Mouse (Mus musculus) limb, embryonic 10.5 days (tissue): Measurements from ENCODE around the gene Pcyt1a. TPM values are rescaled to one million over a fixed set of nuclear protein-coding genes. Genes with fewer than 3 reads are reported as not detected.

Experiments
- DNase-seq: peaks from one replicate; pipeline ENCODE4 v3.0.0-alpha.2; 2017; ENCODE audit warnings: low spot score
- H3K27ac ChIP-seq: fragments of 300-500 bp; sonication (generic); 2 replicates; pipeline ENCODE4 v1.5.1; 2016; ENCODE audit warnings: mild to moderate bottlenecking
- H3K27me3 ChIP-seq: fragments of 300-500 bp; sonication (generic); 2 replicates; pipeline ENCODE4 v1.6.1; 2016; ENCODE audit warnings: low read depth, mild to moderate bottlenecking; ENCODE audit not compliant: poor library complexity, severe bottlenecking
- H3K36me3 ChIP-seq: fragments of 300-500 bp; sonication (generic); 2 replicates; pipeline ENCODE4 v1.6.1; 2016; ENCODE audit warnings: mild to moderate bottlenecking, moderate library complexity
- H3K4me1 ChIP-seq: fragments of 300-500 bp; sonication (generic); 2 replicates; pipeline ENCODE4 v1.6.1; 2016
- H3K4me3 ChIP-seq: fragments of 300-500 bp; sonication (generic); 2 replicates; pipeline ENCODE4 v1.5.1; 2016; ENCODE audit warnings: mild to moderate bottlenecking, moderate library complexity
- H3K9me3 ChIP-seq: fragments of 300-500 bp; sonication (generic); replicated peaks from 2 replicates; pipeline ENCODE4 v1.6.1; 2016; ENCODE audit warnings: mild to moderate bottlenecking
- WGBS: fragments of 180-500 bp; shearing (Covaris S2); methylation state at CpG from one replicate; pipeline ENCODE4 v1.1.7; 2016; 5-methylcytosine and 5-hydroxymethylcytosine counted together
- polyA plus RNA-seq: library from polyadenylated mRNA; unstranded; fragments of >200 nt; fragmentation: Nextera tagmentation; extraction: Ambion mirVana; gene quantifications from 2 replicates; pipeline ENCODE4 v1.2.1, GENCODE M21; 2016

Pcyt1a gene
- polyA plus RNA-seq, 1 experiment from 2014 or later = 38.6 TPM

DNA sequence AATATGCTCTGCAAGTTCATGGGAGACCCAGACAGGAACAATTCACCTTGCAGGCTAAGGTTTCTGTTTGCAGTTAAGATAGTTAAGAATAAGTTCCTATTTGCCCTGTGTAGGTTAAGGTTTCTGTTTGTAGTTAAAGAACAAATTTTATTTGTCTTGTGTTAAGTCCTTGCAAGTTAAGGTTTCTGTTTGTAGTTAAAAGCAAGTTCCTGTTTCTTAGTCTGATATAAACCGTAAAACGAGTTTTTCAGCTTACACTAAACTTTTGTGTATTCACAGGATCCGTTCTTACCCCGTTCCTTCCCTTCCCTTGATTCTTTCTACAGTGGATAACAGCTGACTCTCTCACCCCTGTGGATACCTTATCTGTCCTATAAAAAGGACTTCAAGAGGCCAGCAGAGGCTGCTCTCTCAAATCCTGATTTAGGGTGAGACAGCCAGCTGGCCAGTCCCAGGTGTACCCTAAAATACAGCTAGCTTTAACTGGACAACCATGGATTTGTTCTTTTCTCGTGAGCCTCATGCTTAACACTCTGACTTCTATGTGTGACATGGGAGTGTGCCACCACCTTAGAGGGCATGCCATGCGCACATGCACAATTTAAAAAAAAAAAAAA is 92.0 kb downstream of the Pcyt1a start:
- Histone ChIP-seq H3K9me3 (no peaks in the 10 kb centered on the region), H3K4me3 (no peak overlapping the region), H3K36me3 (no peaks in the 10 kb centered on the region), H3K4me1 (peaks cover 12% of the 10 kb centered on the region), H3K27me3 (no peaks in the 10 kb centered on the region), H3K27ac (no peak overlapping the region)
- 88% methylated on average over 6 of the region's 6 CpGs for WGBS
- DNase-seq = no peak

- Histone ChIP-seq H3K27me3 (no peaks in the 10 kb centered on the region), H3K36me3 (no peaks in the 10 kb centered on the region), H3K4me3 (no peak overlapping the region), H3K4me1 (peaks cover 12% of the 10 kb centered on the region), H3K9me3 (no peaks in the 10 kb centered on the region), H3K27ac (no peak overlapping the region)
- WGBS = 72% methylated on average over 8 of the region's 8 CpGs
- no peak for DNase-seq
These were observed 92.9 kb downstream of the Pcyt1a start for GRCm38 (mm10) chr16:32523462-32524243.

GRCm38 (mm10) chr16:32524244-32524615 is 93.5 kb downstream of the Pcyt1a start:
- H3K36me3 ChIP-seq = no peaks in the 10 kb centered on the region
- H3K27ac ChIP-seq = no peak overlapping the region
- 83% methylated on average over 5 of the region's 5 CpGs for WGBS
- no peak for DNase-seq
- H3K4me3 ChIP-seq = no peak overlapping the region
- H3K9me3 ChIP-seq = no peaks in the 10 kb centered on the region
- H3K4me1 ChIP-seq = peaks cover 12% of the 10 kb centered on the region
- H3K27me3 ChIP-seq = no peaks in the 10 kb centered on the region

Other genes with a start within 250 kb of the Pcyt1a start
- 15.6 and 17.1 TPM in 2 replicates for gene Fbxo45, start 183.8 kb upstream of the Pcyt1a start, polyA plus RNA-seq
- gene Wdr53, start 183.7 kb upstream of the Pcyt1a start, polyA plus RNA-seq = 19.0 and 20.8 TPM in 2 replicates
- not detected in 2 replicates for gene Smco1, start 159.5 kb upstream of the Pcyt1a start, polyA plus RNA-seq
- 30.5 and 34.7 TPM in 2 replicates for gene Rnf168, start 153.5 kb upstream of the Pcyt1a start, polyA plus RNA-seq
- 26.4 and 26.8 TPM in 2 replicates for gene Ubxn7, start 98.7 kb upstream of the Pcyt1a start, polyA plus RNA-seq
- gene Tm4sf19, start 30.4 kb upstream of the Pcyt1a start, polyA plus RNA-seq = not detected in 2 replicates
- gene Tctex1d2, start 11.2 kb upstream of the Pcyt1a start, polyA plus RNA-seq = 31.4 and 33.2 TPM in 2 replicates
- 0.46 and 0.50 TPM in 2 replicates for gene Slc51a, start 57.0 kb downstream of the Pcyt1a start, polyA plus RNA-seq
- gene Zdhhc19, start 65.3 kb downstream of the Pcyt1a start, polyA plus RNA-seq = not detected in 2 replicates
- 55.9 and 56.9 TPM in 2 replicates for gene Tfrc, start 178.0 kb downstream of the Pcyt1a start, polyA plus RNA-seq
- gene Tnk2, start 213.0 kb downstream of the Pcyt1a start, polyA plus RNA-seq = 11.2 and 12.0 TPM in 2 replicates